Mouse (Mus musculus): Measurements from ENCODE around the gene Ddx25. TPM values are rescaled to one million over a fixed set of nuclear protein-coding genes. Genes with fewer than 3 reads are reported as not detected.

Ddx25 gene
- 0.19 and 0.39 TPM in 2 replicates for total RNA-seq (2023)

DNA sequence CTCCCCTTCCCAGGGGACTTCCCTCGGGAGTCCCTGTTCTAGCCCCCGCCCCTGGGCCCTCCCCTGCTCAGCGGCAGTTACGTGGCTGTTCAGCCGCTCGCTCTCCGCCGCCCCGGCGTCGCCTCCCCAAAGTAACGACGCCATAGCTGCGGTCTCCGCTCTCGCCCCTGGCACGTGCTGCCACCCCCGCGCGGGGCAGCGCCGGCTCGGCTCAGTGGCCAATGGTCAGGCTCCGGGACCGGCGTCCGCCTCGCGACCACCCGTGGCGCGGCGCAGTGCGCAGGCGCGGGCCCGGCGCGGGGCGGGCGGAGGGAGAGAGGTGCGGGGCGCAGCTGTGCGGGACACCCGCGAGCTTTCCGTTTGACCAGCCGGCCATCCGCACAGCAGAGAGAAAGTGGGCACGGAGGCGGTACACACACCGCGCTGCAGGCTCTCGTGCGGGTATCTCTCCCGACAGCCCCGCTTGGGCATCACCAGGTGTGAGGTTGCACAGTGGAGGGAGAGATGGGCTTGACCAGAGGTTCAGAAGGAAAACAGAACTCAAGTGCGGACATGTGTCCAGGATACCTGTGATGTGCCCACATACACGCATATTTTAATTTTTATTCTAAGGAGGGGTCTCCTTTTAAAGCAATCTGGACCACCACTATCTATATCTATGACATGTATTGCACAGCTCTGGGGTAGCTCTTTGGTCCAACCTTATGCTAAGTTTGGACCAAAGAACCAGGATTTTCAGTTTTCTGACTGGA, at the start of gene Ddx25, which contains the start of gene Pus3:
TSS of gene Ddx25 (minus strand) at position 272 of the 752 bp plus-strand sequence.
TSS of gene Pus3 (plus strand) at position 339 of the 752 bp plus-strand sequence.

DNA sequence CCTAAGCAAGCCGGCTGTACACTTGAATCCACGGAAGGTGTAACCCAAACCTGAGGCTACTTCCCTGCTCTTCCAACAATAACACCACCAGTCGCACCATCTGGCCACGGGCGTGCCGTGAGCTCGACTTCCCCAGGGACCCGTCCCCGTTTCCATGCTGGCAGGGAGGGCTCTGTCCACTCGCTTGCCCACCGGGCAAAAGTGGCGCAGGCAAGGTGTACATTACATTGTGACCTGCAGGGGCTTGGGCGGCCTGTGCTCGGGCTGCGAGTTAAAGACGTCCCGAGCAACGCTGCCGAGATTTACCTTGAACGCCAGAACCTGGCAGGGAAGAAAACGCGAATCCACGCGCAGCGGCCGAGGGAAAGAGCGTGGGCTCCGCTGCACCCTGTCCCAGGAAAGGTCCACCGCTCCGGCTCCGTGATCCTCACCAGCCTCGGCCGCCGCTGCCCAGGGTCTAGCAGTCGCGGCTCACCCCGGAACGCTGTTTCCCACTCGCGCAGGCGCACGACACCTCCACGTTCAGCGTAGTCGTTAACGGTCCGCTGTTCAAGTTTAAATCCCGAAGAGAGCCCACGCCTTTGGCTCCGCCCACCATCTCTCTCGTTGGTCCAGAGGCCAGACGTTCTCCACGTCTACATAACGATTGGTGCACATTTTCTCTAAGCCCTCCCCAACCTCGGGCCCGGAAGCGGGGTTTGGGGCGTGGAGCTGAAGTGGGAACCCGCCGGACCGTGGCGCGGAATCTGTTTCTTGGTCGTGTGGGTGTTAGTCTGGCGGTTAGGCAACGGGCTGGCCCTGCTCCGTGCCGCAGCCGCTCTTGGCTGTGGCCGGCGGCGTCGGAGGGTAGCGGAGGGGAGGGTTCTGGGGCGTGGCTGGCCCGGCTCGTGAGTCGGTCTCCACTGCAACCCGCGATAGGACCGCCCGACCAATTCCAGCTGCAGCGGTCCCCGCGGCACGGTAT, 11.5 kb upstream of the Ddx25 start, which contains the start of the genes Pate2 and Hyls1:
TSS of gene Pate2 (plus strand) at position 714 of the 964 bp plus-strand sequence.
TSS of gene Hyls1 (minus strand) at position 828 of the 964 bp plus-strand sequence.

DNA sequence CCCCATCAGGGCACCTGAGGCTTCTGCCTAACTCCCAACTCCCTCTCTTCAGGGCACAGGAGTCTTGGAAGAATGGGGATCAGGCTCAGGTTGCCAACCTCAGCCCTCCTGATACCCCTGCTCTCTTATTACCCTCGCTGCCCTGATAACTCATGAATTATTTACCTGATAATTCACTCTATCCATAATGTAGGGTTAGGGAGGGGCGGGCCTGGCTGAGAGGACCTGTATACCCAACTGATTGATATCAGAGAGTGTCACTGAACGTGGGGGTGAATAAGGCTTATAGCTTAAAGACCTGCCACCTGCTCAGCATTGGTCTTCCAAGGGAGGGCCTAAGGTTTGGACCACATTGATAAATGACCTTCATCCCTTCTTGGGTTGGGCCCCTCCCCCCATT, 40.2 kb downstream of the Ddx25 start, which contains the start of gene Gm1113:
TSS of gene Gm1113 (minus strand) at position 101 of the 400 bp plus-strand sequence.

Other genes starting within 250 kb of the Ddx25 start
- gene Cdon, start 137.4 kb downstream of the Ddx25 start, total RNA-seq (2023) = 0.45 and 2.4 TPM in 2 replicates
- not detected in 2 replicates for gene Gm1113, start 40.3 kb downstream of the Ddx25 start, total RNA-seq (2023)
- 4.9 and 7.9 TPM in 2 replicates for gene Pus3, start 67 bp upstream of the Ddx25 start, total RNA-seq (2023)
- gene Pate2, start 11.8 kb upstream of the Ddx25 start, total RNA-seq (2023) = not detected in 2 replicates
- gene Hyls1, start 11.9 kb upstream of the Ddx25 start, total RNA-seq (2023) = 6.3 and 7.8 TPM in 2 replicates
- gene Pate4, start 53.4 kb upstream of the Ddx25 start, total RNA-seq (2023) = not detected in 2 replicates
- gene Pate3, start 89.7 kb upstream of the Ddx25 start, total RNA-seq (2023) = not detected in 2 replicates
- not detected in 2 replicates for gene Pate1, start 128.9 kb upstream of the Ddx25 start, total RNA-seq (2023)
- not detected in 2 replicates for gene Gm17677, start 182.5 kb upstream of the Ddx25 start, total RNA-seq (2023)
- gene Gm17727, start 219.6 kb upstream of the Ddx25 start, total RNA-seq (2023) = not detected in 2 replicates
- not detected in 2 replicates for gene Gm27235, start 231.6 kb upstream of the Ddx25 start, total RNA-seq (2023)
- gene D730048I06Rik, start 231.6 kb upstream of the Ddx25 start, total RNA-seq (2023) = not detected in 2 replicates

Data from neutrophil, adult 65 days (primary cell).